Mouse (Mus musculus): ENCODE measurements around the gene Ttc39b.

Ttc39b gene

DNA sequence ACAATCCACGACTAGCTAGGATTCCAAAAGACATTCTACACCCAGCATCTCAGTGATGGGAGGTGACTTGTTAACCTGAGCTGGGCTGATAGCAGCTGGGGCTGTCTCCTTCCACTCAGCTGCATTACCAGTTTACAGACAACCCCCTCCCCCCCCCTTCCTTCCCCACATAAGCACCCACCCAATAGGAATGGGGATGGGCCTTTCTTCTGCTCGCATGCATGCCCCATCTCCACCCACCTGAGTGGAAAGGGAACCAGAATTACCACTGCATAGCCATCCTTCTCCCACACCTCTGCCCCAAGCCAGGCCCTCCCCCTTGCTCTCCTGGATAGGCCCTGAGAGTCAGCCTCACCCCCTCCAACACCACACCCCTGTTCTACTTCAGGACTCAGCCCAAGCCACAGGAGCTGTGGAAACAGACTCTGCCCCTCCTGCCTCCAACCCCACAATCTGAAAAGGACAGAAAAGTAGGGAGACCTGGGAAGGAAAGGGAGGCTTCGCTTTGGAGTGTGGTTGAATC lies 6.2 kb downstream of the Ttc39b start:
- DNase-seq (ENCODE audit: low spot score in 2 of 2) = no peak

DNA sequence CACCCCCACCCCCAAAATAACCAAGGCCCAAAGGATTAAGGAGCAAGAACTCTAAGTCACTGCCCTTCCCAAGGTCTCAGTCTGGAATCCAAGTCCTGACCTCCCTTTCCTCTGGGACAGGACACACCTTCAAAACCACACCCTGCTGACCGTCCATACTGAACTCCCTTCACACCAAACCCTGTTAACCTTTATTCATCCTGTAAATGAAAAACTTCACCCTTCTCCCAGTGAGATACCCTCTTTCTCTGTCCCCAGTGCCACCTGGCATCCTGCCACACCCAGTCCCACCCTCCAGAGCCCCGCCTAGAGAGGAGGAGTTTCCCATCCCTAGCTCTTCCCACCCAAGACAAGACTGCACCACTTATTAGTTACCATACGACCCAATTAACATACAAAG lies 7.3 kb downstream of the Ttc39b start:
- DNase-seq (ENCODE audit: low spot score in 2 of 2) = no peak

DNA sequence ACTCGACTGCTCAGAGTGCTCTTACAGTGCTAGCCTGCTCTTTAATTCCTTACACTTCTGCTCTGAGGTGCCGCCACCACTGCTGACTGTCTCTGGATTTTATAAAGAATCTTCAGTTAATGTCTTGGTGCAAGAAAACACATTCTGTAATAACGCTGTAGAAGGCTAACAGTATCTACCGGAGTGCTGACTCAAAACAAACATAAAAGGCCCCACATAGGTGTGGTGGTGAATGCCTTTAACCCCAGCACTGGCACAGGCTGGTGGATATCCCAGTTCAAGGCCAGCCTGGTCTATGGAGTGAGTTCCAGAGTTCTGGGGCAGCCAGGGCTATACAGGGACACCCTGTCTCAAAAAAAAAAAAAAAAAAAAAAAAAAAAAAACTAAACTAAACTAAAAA lies 8.1 kb downstream of the Ttc39b start:
- no peak for DNase-seq (ENCODE audit: low spot score in 2 of 2)

DNA sequence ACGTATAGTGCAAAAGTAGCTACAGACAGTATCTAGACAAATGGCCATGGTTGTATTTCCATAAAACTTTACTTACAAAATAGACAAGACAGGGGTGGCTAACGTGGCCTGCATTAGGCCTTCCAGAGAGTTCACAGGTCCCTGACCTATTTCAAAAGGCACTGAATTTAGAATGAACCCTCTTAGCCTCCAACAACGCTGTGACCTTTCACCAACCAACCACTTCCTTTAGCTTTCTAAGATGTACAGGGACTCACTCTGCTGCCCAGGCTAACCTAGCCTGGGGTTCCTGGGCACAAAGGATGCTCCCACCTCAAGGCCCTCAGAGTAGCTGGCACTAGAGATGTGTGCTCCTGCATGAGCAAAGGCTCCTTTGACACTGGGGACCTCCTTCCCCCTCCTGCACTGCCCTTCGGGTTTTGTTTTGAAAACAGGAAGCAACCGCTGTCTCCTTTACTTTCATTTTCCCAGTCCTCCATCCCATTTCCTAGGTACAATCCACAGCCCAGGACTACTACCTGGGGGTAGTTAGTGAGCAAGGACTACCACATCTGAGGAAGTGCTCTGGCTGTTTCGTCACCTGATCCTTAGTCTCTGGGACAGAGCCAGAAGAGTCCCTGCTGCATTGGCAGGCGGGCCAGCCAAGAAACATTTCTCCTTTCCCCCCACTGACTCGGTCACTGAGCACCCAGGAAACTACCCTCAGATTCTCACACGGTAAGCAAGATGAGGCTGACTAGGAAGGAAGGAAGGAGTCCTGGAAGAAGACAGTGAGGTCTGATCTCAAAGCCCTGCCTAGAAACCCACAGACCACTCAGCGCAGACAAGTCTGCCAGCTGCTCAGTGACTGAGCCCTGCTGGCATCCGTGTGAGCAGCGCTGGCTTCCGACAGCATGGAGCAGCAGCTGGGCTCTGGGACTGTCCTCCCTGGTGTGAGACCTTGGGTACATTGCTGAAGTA lies 8.9 kb downstream of the Ttc39b start:
- no peak for DNase-seq (ENCODE audit: low spot score in 2 of 2)

DNA sequence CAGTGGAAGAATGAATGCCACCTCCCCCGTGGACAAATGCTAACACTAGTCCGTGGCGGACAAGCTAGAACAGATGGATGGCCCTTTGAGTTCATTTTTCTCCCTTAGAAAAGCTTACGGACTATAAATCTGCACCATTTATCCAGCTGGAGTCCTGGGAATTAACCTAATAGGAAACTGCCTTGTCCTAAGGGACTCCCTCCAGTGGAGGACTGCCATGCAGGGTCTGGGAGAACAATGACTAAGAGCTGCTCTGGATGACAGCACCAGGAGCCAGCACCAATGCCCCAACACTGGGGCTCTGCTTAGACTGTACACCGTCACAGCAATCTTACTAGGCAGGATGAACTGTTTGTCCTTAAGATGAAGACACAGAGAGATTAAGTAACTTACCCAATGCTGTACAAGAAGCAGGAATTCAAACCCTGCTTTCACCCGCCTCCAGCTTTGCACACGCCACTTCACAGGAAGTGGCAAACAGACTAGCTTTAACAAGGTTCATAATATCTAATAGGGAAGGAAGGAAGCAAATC lies 9.7 kb downstream of the Ttc39b start:
- no peak for DNase-seq (ENCODE audit: low spot score in 2 of 2)

DNA sequence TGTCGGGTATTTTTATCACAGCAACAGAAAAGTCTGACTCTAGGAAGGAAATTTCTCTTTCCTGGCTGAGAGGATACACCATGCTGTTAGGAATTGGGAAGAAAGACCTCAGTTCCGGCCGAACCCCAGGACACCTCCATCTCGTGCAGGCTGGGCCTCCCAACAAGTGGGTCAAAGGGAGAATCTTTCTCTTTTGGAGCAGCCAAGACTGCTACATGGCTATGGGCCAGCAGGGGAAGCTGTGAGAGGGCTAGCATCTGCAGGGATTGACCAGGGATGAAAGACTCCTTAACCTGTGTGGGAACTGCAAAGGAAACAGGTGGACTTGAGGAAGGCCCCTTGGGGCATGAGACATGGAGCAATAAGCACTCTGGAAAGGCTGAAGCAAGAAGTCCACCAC lies 11.7 kb downstream of the Ttc39b start:
- no peak for DNase-seq (ENCODE audit: low spot score in 2 of 2)

DNA sequence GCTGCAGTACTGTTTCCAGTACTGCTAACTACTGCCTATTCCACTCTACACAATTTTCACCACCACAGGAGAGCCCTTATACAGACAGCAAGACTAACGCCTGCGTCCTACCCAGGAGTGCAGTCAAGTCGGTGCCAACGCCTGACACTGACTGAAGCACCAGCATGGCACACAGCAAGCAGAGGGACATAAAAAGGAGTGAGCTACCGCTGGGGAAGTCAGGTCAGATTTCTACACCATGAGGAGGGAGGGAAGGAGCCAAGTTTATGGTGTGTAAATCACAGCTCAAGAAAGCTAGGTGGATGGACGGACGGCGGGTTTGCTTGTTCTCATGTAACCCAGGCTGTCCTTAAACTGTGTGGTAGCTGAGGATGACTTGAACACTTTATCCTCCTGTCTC lies 12.6 kb downstream of the Ttc39b start:
- no peak for DNase-seq (ENCODE audit: low spot score in 2 of 2)

DNA sequence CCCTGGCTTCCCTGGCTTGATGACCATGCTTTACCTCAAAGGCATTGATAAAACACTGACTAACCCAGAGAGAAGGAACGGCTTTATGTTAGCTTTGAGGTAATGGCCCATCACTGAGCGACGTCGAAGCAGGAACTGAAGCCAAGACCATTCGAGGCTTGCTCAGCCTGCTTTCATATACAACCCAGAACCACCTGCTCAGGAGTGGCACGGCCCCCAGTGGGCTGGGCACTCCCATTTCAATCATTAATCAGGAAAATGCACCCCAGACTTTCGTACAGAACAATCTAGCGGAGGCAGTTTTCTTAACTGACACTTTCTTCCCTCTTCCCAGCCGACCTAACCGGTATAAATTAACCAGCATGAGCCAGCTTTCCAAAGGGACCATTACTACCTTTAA lies 13.1 kb downstream of the Ttc39b start:
- DNase-seq (ENCODE audit: low spot score in 2 of 2) = no peak

DNA sequence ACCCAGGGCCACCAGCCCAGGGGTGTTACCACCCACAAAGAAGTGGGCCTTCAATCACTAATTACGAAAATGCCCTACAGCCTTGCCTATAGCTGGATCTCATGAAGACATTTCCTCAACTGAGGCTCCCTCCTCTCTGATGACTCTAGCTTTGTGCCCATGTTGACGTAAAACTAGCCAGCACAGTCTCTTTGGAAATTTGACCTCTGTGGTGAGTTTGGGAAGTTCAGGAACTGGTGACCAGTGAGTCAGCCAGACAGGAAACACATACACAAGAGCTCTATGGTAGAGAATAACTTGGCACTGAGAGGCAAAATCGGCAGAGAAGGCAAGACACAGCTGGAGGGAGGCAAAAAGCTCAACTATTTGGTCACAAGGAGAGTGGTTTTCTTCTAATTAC lies 15.1 kb downstream of the Ttc39b start:
- DNase-seq (ENCODE audit: low spot score in 2 of 2) = no peak

DNA sequence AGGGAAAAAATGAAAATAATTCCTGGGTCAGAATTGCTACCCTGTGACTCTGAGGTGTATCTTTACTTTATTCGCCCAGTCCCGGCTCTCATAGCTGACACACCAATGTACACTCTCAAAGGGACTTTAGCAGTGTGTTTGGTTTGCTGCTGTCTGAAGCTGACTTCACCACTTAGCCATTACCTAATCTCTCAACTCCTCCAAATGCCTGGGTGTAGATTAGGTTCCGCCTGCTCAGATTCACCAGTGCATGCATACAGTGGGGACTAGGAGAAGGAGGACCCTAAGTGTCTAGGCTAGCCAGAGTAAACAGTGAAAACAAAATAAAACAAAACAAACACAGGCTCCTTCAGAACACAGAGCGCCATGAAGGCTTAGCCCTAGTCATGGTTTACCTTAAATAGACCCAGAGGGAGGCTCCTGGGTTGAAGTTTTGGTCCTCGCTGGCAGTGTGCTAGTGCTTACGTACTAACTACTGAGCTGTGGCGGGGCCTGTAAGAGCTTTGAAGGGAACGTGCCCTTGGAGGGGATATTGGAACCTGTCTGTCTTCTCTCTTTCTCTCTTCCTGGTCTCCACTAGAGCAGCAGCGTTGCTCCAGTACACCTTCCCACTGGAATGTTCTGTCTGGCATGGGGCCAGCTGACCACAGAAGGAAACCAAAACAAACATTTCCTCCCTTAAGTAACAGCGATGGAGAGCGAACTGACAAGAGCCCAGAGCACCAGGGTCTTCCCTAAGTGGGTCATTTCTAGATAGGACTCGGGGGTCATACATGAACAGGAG lies 16.2 kb downstream of the Ttc39b start:
- DNase-seq (ENCODE audit: low spot score in 2 of 2) = no peak

DNA sequence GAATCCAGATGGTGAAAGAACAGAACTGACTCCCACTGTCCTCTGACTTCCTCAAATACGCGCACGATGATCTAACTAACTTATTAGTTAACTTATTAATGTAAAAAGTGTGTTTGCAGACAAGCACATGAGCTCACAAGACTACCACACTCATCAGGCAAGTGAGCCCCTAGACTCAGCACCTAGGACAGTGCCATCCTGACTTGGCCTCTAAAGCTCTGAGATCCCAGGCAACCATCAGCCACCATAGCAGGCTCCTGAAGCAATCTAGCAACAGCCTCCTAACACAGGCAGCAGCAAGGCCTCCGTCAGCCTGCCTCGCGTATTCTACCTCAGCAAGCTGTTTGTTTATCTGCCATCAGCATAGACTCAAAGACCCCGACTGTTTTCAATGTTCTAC lies 17.2 kb downstream of the Ttc39b start:
- no peak for DNase-seq (ENCODE audit: low spot score in 2 of 2)

DNA sequence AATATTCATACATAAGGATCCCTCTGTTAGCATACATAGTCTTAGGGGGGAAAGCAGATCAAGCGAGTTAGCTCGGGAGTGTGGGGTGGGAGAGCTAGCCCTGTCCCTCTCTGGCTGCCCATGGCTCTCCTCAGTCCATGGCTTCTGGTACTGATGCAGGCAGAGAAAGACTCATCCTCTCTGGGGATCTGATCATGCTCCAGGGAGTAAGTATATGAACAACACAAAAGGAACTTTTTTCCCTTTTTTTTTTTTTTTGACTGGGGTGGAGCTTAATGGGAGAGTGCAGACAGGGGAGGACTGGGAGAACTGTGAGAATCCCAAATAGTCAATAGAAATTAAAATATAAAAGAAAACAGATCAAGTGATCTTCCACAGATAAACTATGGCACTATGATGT lies 19.0 kb downstream of the Ttc39b start:
- no peak for DNase-seq (ENCODE audit: low spot score in 2 of 2)

DNA sequence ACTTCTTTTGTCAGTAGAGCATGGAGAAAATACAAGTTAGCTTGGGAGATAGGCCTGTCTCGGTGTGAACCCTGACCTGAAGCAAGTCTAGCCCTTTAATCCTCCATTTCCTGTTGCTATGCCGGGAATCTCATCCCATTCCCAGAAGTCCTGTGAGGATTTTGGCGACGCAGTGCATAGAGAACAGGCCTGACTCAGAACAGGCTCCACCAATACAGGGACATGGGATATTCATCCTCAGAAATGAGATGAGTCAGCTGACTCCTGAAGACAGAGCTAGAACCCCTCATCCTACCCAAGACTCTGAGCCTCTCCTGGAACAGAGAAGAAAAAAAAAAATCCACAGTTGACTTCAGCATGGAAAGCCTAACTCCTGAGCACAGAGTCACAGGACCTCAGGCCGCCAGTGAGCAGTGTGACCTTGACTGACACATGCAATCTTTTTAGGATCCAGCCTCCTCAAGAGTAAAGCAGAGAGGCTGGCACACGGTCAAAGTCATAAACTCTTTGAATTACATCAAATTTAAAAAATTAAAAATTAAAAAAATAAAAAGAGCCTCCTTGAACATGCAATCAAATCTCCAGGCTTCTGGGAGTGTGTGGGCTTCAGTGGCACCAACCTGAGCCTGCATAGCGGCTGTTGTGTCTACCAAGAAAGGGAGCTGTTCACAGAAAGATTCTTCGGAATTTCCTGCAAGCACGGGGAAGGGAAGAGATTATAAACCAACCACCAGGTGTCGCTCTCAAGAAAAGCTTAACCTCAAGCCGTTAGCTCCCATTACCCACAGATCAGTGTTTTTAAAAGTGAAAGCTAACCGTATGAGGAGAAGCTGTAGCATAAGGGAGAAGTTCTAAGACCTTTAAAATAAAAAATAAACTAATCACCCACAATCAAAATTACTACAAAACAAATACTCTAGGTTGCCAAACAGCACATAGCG lies 20.9 kb downstream of the Ttc39b start:
- DNase-seq (ENCODE audit: low spot score in 2 of 2) = peak; percentile 41 to 72

DNA sequence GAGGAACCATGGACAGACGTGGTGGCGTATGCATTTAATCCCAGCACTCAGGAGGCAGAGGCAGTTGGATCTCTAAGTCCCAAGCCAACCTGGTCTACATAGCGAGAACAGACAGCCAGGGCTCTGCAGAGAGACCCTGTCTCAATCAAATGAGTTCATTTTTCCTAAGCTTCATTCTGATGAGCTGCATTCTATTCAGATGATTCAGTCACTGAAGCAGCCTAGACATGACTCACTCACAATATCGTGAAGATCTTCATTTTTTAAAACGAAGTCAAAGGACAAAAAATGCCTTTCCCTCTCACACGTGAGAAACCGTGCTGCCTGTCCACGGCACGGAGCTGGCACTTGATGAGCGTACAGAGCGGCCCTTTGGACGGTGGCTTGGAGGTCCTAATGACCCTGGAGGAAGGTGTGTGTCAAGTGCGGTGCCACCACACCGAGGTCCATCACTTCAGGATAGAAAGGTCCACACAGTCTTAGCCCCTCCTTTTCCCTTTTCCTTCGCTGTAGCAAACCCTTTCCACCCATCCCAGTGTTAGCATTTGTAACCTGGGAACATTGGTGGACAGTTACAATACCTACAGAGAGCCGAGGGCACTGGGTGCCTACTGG lies 21.8 kb downstream of the Ttc39b start:
- DNase-seq (ENCODE audit: low spot score in 2 of 2) = no peak

DNA sequence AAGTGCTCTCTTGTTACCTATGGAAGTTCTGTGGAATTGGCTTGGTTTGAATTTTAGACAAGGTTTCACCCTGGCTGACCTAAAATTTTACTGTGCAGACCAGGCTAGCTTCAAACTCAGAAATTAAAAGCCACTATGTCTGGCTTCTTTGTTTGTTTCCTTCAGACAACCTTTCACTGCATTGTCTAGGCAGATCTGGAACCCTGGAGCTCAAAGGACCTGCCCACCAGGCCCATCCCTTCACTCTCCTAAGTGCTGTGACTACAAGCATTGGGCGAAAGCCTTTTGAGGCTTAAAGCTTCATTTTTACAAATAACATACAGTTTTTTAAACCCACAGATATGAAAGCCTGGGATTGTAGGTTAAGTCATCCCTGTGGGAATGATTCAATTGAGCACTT lies 22.3 kb downstream of the Ttc39b start:
- DNase-seq (ENCODE audit: low spot score in 2 of 2) = no peak

DNA sequence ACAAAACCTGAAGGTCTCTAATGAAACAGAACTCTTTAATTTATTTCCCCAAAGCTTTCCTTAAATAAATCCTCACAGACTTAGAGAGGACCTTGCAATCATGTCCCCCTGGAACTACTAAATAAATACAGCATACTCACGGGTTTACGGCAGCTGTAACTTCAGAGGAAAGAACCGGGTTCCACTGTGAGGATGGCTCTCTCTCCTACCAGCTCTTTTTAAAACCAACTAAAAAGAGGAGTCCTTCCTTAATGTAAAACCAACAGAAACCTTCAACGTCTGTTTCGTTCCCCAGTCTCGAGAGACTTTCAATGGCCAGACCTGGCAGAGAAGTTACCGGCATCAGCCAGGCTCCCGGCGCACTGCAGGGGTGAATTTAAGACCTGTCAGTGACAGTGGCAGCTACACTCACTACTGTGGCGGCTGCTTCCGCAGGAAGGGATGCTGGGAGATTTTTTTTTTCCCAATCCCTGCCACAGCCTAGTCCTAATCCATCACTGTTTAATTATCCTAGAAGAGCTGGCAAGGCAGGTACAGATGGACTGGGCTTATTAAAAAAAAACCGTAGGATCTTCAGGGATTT lies 39.2 kb downstream of the Ttc39b start:
- peak in 1 of 2 experiments; percentile 26 for DNase-seq (ENCODE audit: low spot score in 2 of 2)

DNA sequence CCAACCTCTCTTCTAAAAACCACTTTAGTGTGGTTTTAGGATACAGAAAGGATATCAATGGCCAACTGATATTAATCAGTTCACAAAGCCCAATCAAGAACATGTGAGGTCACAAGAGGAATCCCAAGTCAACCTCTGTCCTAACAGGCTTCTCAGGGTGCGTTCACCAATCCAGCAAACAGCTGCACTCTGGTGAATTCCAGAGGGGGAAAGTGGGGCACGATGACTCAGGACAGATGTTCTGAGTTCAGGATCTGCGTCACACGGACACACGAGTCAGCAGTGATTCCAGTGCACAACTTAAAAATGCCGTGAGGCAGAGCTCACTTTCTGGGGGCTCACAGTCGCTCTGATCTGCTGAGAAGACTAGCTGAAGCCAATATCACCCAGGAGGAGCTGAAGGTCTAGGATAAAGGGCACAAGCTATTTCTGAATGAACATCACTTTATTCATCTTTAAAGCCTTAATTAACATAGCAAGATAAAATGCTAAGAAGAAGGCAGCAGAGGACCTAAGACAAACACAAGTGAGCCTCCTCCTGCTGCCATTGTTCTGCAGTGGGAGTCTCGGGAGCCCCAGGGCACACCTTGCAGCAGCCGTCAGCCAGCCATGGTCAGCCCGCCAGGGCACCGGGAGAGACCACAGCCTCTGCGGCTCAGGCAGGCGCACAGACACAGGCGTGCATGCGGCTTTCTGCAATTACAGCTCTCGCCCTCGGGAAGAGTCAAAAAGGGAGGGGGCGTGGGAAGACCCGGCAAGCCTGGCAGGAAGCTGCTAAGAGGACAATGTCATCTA lies 39.9 kb downstream of the Ttc39b start:
- no peak for DNase-seq (ENCODE audit: low spot score in 2 of 2)

DNA sequence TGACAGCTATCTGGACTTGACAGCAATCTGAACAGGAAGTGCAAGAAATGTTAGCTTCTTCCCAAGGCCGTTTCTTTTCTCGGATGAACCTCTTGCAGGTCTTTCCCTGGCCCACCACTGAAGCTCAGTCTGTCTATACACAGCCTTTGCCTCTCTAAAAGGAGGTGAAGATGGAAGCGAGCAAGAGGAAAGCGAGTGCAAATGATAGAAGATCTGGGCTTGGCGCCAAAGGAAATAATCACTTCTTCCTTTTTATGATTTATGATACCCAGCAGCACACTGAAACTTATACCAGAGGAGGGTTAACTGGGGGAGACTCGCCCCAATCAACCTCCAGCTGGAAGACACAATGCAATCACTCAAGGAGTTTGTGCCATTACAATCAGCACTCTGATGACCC lies 41.6 kb downstream of the Ttc39b start:
- DNase-seq (ENCODE audit: low spot score in 2 of 2) = no peak

DNA sequence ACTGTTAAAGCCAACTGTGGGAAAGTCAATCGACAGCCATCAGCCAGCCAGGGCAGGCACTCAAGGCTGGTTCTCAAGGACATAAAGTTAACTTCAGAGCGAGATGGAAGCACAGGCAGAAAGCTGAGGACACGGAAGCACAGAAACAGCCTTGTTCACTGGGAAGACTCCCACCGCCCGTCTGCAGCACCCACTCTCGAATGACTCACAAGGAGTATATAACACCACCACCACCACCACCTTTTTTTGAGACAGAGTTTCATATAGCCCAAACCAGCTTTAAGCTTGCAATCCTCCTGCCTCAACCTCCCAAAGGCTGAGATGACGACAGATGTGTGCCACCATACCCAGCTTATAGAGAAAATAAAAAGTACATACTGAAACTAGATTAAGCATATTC lies 44.8 kb downstream of the Ttc39b start:
- no peak for DNase-seq (ENCODE audit: low spot score in 2 of 2)

DNA sequence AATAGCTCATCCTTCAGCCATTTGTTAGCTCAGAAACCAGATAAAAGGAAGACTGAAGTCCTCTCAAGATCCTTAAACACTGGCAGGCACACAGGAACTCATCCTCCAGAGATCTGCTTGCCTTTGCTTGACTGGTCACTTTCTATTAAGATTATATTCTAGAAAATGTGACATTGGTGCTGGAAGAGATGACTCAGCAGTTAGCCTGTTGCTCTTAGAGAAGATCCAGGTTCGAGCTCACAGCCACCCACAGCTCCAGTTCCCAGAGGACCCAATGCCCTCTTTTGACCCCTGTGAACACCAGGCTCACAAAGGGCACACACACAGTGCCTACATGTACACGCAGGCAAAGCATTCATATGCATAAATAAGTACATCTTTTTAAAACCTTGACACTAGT lies 49.8 kb downstream of the Ttc39b start:
- no peak for DNase-seq (ENCODE audit: low spot score in 2 of 2)
